Mouse (Mus musculus) cerebellum, adult 2 months (tissue): Measurements from ENCODE around the gene 2010315B03Rik.

Experiments
- CTCF ChIP-seq: fragments of 200-500 bp; IDR thresholded peaks from 2 replicates; pipeline ENCODE4 v1.5.1; 2011; ENCODE audit warnings: low read depth, mild to moderate bottlenecking, control low read depth, low read length, moderate library complexity, borderline replicate concordance; ENCODE audit not compliant: insufficient read depth
- POLR2A ChIP-seq: fragments of 200-500 bp; IDR thresholded peaks from 2 replicates; pipeline ENCODE4 v1.6.1; 2011; ENCODE audit warnings: low read length, control low read depth, borderline replicate concordance; ENCODE audit not compliant: insufficient read depth

- TF ChIP-seq POLR2A (no peak), CTCF (no peak)
These were observed 45.0 kb downstream of the 2010315B03Rik start for GRCm38 (mm10) chr9:124267493-124267892.
